Mouse (Mus musculus): Measurements from ENCODE around the gene Svbp. TPM values are rescaled to one million over a fixed set of nuclear protein-coding genes. Genes with fewer than 3 reads are reported as not detected.

The Svbp gene
- 29.9 and 33.0 TPM in 2 replicates for total RNA-seq (2012; rRNA removed)

GRCm38 (mm10) chr4:119194909-119195581 lies at the start of gene Svbp:
Gene Svbp (plus strand): TSS chr4:119195306.
- peak within 1 kb of the TSS; percentile 95 to 98 for H3K4me3 ChIP-seq (ENCODE audit: insufficient read depth in 1 of 2, low read depth in 1 of 2, low read length in 2 of 2, poor library complexity in 1 of 2, severe bottlenecking in 1 of 2)
- in situ Hi-C loops (cut with MboI; ENCODE audit: low sequenced_read_pairs in 2 of 2, unreplicated experiment in 2 of 2): no loop called here
- peak within 1 kb of the TSS; percentile 78 for H3K9ac ChIP-seq (ENCODE audit: insufficient read depth, low read depth, low read length, poor library complexity, severe bottlenecking)
- no peaks in the 10 kb centered on the region for H3K36me3 ChIP-seq (ENCODE audit: control insufficient read depth, insufficient read depth, low read length, poor library complexity, severe bottlenecking)
- H3K27ac ChIP-seq (ENCODE audit: insufficient read depth, low read depth, low read length, poor library complexity, severe bottlenecking): no peak within 1 kb of the TSS
- TF ChIP-seq HCFC1 (IDR thresholded peaks at IDR 0.05; ENCODE audit: borderline replicate concordance, insufficient read depth, low read length) (no peak), MAFK (IDR thresholded peaks at IDR 0.05; ENCODE audit: insufficient read depth, low read depth, low read length) (no peak), ZC3H11A (IDR thresholded peaks at IDR 0.05; ENCODE audit: borderline replicate concordance, low read depth, low read length) (no peak), ZNF384 (IDR thresholded peaks at IDR 0.05; ENCODE audit: low read depth, low read length) (no peak), CHD2 (IDR thresholded peaks at IDR 0.05; ENCODE audit: low read depth, low read length) (no peak)
- H3K4me1 ChIP-seq (ENCODE audit: control insufficient read depth in 2 of 2, insufficient read depth in 2 of 2, low read length in 2 of 2, poor library complexity in 1 of 2): peaks cover 2% of the 10 kb centered on the region in 2 experiments; a peak in 2 of 4 replicates
- H3K9me3 ChIP-seq (ENCODE audit: control insufficient read depth, insufficient read depth, low read depth, low read length): no peaks in the 10 kb centered on the region
- DNase-seq (ENCODE audit: low read depth, low spot score): peak; percentile 68

GRCm38 (mm10) chr4:119146816-119147215 lies 48.3 kb upstream of the Svbp start:
- TF ChIP-seq MAFK (IDR thresholded peaks at IDR 0.05; ENCODE audit: insufficient read depth, low read depth, low read length) (no peak), HCFC1 (IDR thresholded peaks at IDR 0.05; ENCODE audit: borderline replicate concordance, insufficient read depth, low read length) (no peak), ZNF384 (IDR thresholded peaks at IDR 0.05; ENCODE audit: low read depth, low read length) (no peak), CHD2 (IDR thresholded peaks at IDR 0.05; ENCODE audit: low read depth, low read length) (no peak), ZC3H11A (IDR thresholded peaks at IDR 0.05; ENCODE audit: borderline replicate concordance, low read depth, low read length) (no peak)
- in situ Hi-C loops (cut with MboI; ENCODE audit: low sequenced_read_pairs in 2 of 2, unreplicated experiment in 2 of 2): no loop called here
- DNase-seq (ENCODE audit: low read depth, low spot score): no peak
- no peaks in the 10 kb centered on the region for H3K36me3 ChIP-seq (ENCODE audit: control insufficient read depth, insufficient read depth, low read length, poor library complexity, severe bottlenecking)
- H3K27ac ChIP-seq (ENCODE audit: insufficient read depth, low read depth, low read length, poor library complexity, severe bottlenecking): no peak overlapping the region
- H3K4me3 ChIP-seq (ENCODE audit: insufficient read depth in 1 of 2, low read depth in 1 of 2, low read length in 2 of 2, poor library complexity in 1 of 2, severe bottlenecking in 1 of 2): no peak overlapping the region
- no peaks in the 10 kb centered on the region; a peak in 2 of 4 replicates for H3K4me1 ChIP-seq (ENCODE audit: control insufficient read depth in 2 of 2, insufficient read depth in 2 of 2, low read length in 2 of 2, poor library complexity in 1 of 2)
- H3K9me3 ChIP-seq (ENCODE audit: control insufficient read depth, insufficient read depth, low read depth, low read length): no peaks in the 10 kb centered on the region
- no peak overlapping the region for H3K9ac ChIP-seq (ENCODE audit: insufficient read depth, low read depth, low read length, poor library complexity, severe bottlenecking)

GRCm38 (mm10) chr4:119147347-119147746 lies 47.8 kb upstream of the Svbp start:
- no peak overlapping the region for H3K27ac ChIP-seq (ENCODE audit: insufficient read depth, low read depth, low read length, poor library complexity, severe bottlenecking)
- H3K4me1 ChIP-seq (ENCODE audit: control insufficient read depth in 2 of 2, insufficient read depth in 2 of 2, low read length in 2 of 2, poor library complexity in 1 of 2): no peaks in the 10 kb centered on the region; a peak in 1 of 4 replicates
- no peaks in the 10 kb centered on the region for H3K36me3 ChIP-seq (ENCODE audit: control insufficient read depth, insufficient read depth, low read length, poor library complexity, severe bottlenecking)

GRCm38 (mm10) chr4:119148741-119149140 lies 46.4 kb upstream of the Svbp start:
- Histone ChIP-seq H3K27ac (ENCODE audit: insufficient read depth, low read depth, low read length, poor library complexity, severe bottlenecking) (no peak overlapping the region), H3K9ac (ENCODE audit: insufficient read depth, low read depth, low read length, poor library complexity, severe bottlenecking) (no peak overlapping the region), H3K4me3 (ENCODE audit: insufficient read depth in 1 of 2, low read depth in 1 of 2, low read length in 2 of 2, poor library complexity in 1 of 2, severe bottlenecking in 1 of 2) (no peak overlapping the region), H3K36me3 (ENCODE audit: control insufficient read depth, insufficient read depth, low read length, poor library complexity, severe bottlenecking) (no peaks in the 10 kb centered on the region), H3K9me3 (ENCODE audit: control insufficient read depth, insufficient read depth, low read depth, low read length) (no peaks in the 10 kb centered on the region), H3K4me1 (ENCODE audit: control insufficient read depth in 2 of 2, insufficient read depth in 2 of 2, low read length in 2 of 2, poor library complexity in 1 of 2) (no peaks in the 10 kb centered on the region; a peak in 1 of 4 replicates)
- no peak for TF ChIP-seq CHD2 (IDR thresholded peaks at IDR 0.05; ENCODE audit: low read depth, low read length)
- TF ChIP-seq ZNF384 (IDR thresholded peaks at IDR 0.05; ENCODE audit: low read depth, low read length): no peak
- no peak for TF ChIP-seq MAFK (IDR thresholded peaks at IDR 0.05; ENCODE audit: insufficient read depth, low read depth, low read length)
- no peak for TF ChIP-seq HCFC1 (IDR thresholded peaks at IDR 0.05; ENCODE audit: borderline replicate concordance, insufficient read depth, low read length)
- DNase-seq (ENCODE audit: low read depth, low spot score): no peak
- in situ Hi-C loops (cut with MboI; ENCODE audit: low sequenced_read_pairs in 2 of 2, unreplicated experiment in 2 of 2): no loop called here

More at GRCm38 (mm10) chr4:119147347-119147746, 47.8 kb upstream of the Svbp start:
- H3K9me3 ChIP-seq (ENCODE audit: control insufficient read depth, insufficient read depth, low read depth, low read length): no peaks in the 10 kb centered on the region
- TF ChIP-seq MAFK (IDR thresholded peaks at IDR 0.05; ENCODE audit: insufficient read depth, low read depth, low read length) (no peak), HCFC1 (IDR thresholded peaks at IDR 0.05; ENCODE audit: borderline replicate concordance, insufficient read depth, low read length) (no peak), ZC3H11A (IDR thresholded peaks at IDR 0.05; ENCODE audit: borderline replicate concordance, low read depth, low read length) (no peak), ZNF384 (IDR thresholded peaks at IDR 0.05; ENCODE audit: low read depth, low read length) (no peak), CHD2 (IDR thresholded peaks at IDR 0.05; ENCODE audit: low read depth, low read length) (no peak)
- in situ Hi-C loops (cut with MboI; ENCODE audit: low sequenced_read_pairs in 2 of 2, unreplicated experiment in 2 of 2): no loop called here
- DNase-seq (ENCODE audit: low read depth, low spot score): no peak
- no peak overlapping the region for H3K4me3 ChIP-seq (ENCODE audit: insufficient read depth in 1 of 2, low read depth in 1 of 2, low read length in 2 of 2, poor library complexity in 1 of 2, severe bottlenecking in 1 of 2)
- H3K9ac ChIP-seq (ENCODE audit: insufficient read depth, low read depth, low read length, poor library complexity, severe bottlenecking): no peak overlapping the region

All from ES-E14 (cell line).